Mouse (Mus musculus): ENCODE results near the gene Ppp1r1b. TPM values are rescaled to one million over a fixed set of nuclear protein-coding genes. Genes with fewer than 3 reads are reported as not detected.

Ppp1r1b gene
- polyA plus RNA-seq, 1 experiment, result not detected

- Histone ChIP-seq H3K36me3 (ENCODE audit: control insufficient read depth, insufficient read depth) (no peaks in the 10 kb centered on the region), H3K4me3 (no peak overlapping the region), H3K27me3 (ENCODE audit: control insufficient read depth, insufficient read depth, insufficient read length) (peaks cover 74% of the 10 kb centered on the region), H3ac (ENCODE audit: control insufficient read depth, insufficient read length) (no peak overlapping the region), H3K79me2 (ENCODE audit: control insufficient read depth, insufficient read depth) (no peaks in the 10 kb centered on the region), H3K4me2 (ENCODE audit: low read depth) (no peak overlapping the region)
- TF ChIP-seq MYOG (IDR thresholded peaks at IDR 0.05; ENCODE audit: control insufficient read depth in 1 of 3, insufficient read depth in 1 of 3, insufficient read length in 2 of 3, low read depth in 2 of 3) (no peak), TCF3 (IDR thresholded peaks at IDR 0.05; ENCODE audit: insufficient read length, low read depth) (no peak), CEBPB (IDR thresholded peaks at IDR 0.05; ENCODE audit: insufficient read depth, poor library complexity, severe bottlenecking) (no peak), USF1 (IDR thresholded peaks at IDR 0.05; ENCODE audit: low read depth) (no peak), REST (IDR thresholded peaks at IDR 0.05; ENCODE audit: insufficient read depth, insufficient read length) (no peak), POLR2A (IDR thresholded peaks at IDR 0.05; ENCODE audit: insufficient read length, low read depth) (no peak), POLR2AphosphoS2 (IDR thresholded peaks at IDR 0.05; ENCODE audit: insufficient read length, low read depth) (no peak), SRF (IDR thresholded peaks at IDR 0.05; ENCODE audit: control insufficient read depth, insufficient read length, low read depth) (no peak), MYOD1 (IDR thresholded peaks at IDR 0.05; ENCODE audit: control insufficient read depth in 1 of 3, insufficient read length in 2 of 3, low read depth in 2 of 3) (no peak), TCF12 (IDR thresholded peaks at IDR 0.05; ENCODE audit: insufficient read depth, poor library complexity, severe bottlenecking) (no peak), E2F4 (IDR thresholded peaks at IDR 0.05; ENCODE audit: insufficient read depth) (no peak)
Observed at GRCm38 (mm10) chr11:98318421-98319116, 29.6 kb upstream of the Ppp1r1b start.

- TF ChIP-seq MYOG (IDR thresholded peaks at IDR 0.05; ENCODE audit: control insufficient read depth in 1 of 3, insufficient read depth in 1 of 3, insufficient read length in 2 of 3, low read depth in 2 of 3) (no peak), TCF3 (IDR thresholded peaks at IDR 0.05; ENCODE audit: insufficient read length, low read depth) (no peak), SRF (IDR thresholded peaks at IDR 0.05; ENCODE audit: control insufficient read depth, insufficient read length, low read depth) (no peak), REST (IDR thresholded peaks at IDR 0.05; ENCODE audit: insufficient read depth, insufficient read length) (no peak), TCF12 (IDR thresholded peaks at IDR 0.05; ENCODE audit: insufficient read depth, poor library complexity, severe bottlenecking) (no peak), CEBPB (IDR thresholded peaks at IDR 0.05; ENCODE audit: insufficient read depth, poor library complexity, severe bottlenecking) (no peak), E2F4 (IDR thresholded peaks at IDR 0.05; ENCODE audit: insufficient read depth) (no peak), USF1 (IDR thresholded peaks at IDR 0.05; ENCODE audit: low read depth) (no peak), MAX (IDR thresholded peaks at IDR 0.05; ENCODE audit: low read depth) (no peak), MYOD1 (IDR thresholded peaks at IDR 0.05; ENCODE audit: control insufficient read depth in 1 of 3, insufficient read length in 2 of 3, low read depth in 2 of 3) (no peak), POLR2A (IDR thresholded peaks at IDR 0.05; ENCODE audit: insufficient read length, low read depth) (no peak), POLR2AphosphoS2 (IDR thresholded peaks at IDR 0.05; ENCODE audit: insufficient read length, low read depth) (no peak)
- Histone ChIP-seq H3K36me3 (ENCODE audit: control insufficient read depth, insufficient read depth) (no peaks in the 10 kb centered on the region), H3ac (ENCODE audit: control insufficient read depth, insufficient read length) (no peak overlapping the region), H3K27me3 (ENCODE audit: control insufficient read depth, insufficient read depth, insufficient read length) (peaks cover 75% of the 10 kb centered on the region), H3K4me3 (no peak overlapping the region), H3K4me2 (ENCODE audit: low read depth) (no peak overlapping the region), H3K79me2 (ENCODE audit: control insufficient read depth, insufficient read depth) (no peaks in the 10 kb centered on the region)
Observed at GRCm38 (mm10) chr11:98319120-98319519, 29.1 kb upstream of the Ppp1r1b start.

- Histone ChIP-seq H3ac (ENCODE audit: control insufficient read depth, insufficient read length) (no peak overlapping the region), H3K27me3 (ENCODE audit: control insufficient read depth, insufficient read depth, insufficient read length) (peaks cover 75% of the 10 kb centered on the region), H3K4me2 (ENCODE audit: low read depth) (no peak overlapping the region), H3K4me3 (no peak overlapping the region), H3K79me2 (ENCODE audit: control insufficient read depth, insufficient read depth) (no peaks in the 10 kb centered on the region), H3K36me3 (ENCODE audit: control insufficient read depth, insufficient read depth) (no peaks in the 10 kb centered on the region)
- TF ChIP-seq POLR2AphosphoS2 (IDR thresholded peaks at IDR 0.05; ENCODE audit: insufficient read length, low read depth) (no peak), MYOG (IDR thresholded peaks at IDR 0.05; ENCODE audit: control insufficient read depth in 1 of 3, insufficient read depth in 1 of 3, insufficient read length in 2 of 3, low read depth in 2 of 3) (no peak)
Observed at GRCm38 (mm10) chr11:98319544-98319943, 28.7 kb upstream of the Ppp1r1b start.

- H3K4me2 ChIP-seq (ENCODE audit: low read depth), result no peak overlapping the region
- no peak overlapping the region for H3ac ChIP-seq (ENCODE audit: control insufficient read depth, insufficient read length)
- no peak for TF ChIP-seq CEBPB (IDR thresholded peaks at IDR 0.05; ENCODE audit: insufficient read depth, poor library complexity, severe bottlenecking)
- no peak for TF ChIP-seq SRF (IDR thresholded peaks at IDR 0.05; ENCODE audit: control insufficient read depth, insufficient read length, low read depth)
- no peak for TF ChIP-seq MYOG (IDR thresholded peaks at IDR 0.05; ENCODE audit: control insufficient read depth in 1 of 3, insufficient read depth in 1 of 3, insufficient read length in 2 of 3, low read depth in 2 of 3)
- TF ChIP-seq E2F4 (IDR thresholded peaks at IDR 0.05; ENCODE audit: insufficient read depth), result no peak
- no peak for TF ChIP-seq TCF3 (IDR thresholded peaks at IDR 0.05; ENCODE audit: insufficient read length, low read depth)
- no peak for TF ChIP-seq MAX (IDR thresholded peaks at IDR 0.05; ENCODE audit: low read depth)
- TF ChIP-seq REST (IDR thresholded peaks at IDR 0.05; ENCODE audit: insufficient read depth, insufficient read length), result no peak
- TF ChIP-seq MYOD1 (IDR thresholded peaks at IDR 0.05; ENCODE audit: control insufficient read depth in 1 of 3, insufficient read length in 2 of 3, low read depth in 2 of 3), result no peak
- no peaks in the 10 kb centered on the region for H3K79me2 ChIP-seq (ENCODE audit: control insufficient read depth, insufficient read depth)
- H3K4me3 ChIP-seq, result no peak overlapping the region
- peaks cover 77% of the 10 kb centered on the region for H3K27me3 ChIP-seq (ENCODE audit: control insufficient read depth, insufficient read depth, insufficient read length)
- H3K36me3 ChIP-seq (ENCODE audit: control insufficient read depth, insufficient read depth), result no peaks in the 10 kb centered on the region
Observed at GRCm38 (mm10) chr11:98319944-98320343, 28.3 kb upstream of the Ppp1r1b start.

GRCm38 (mm10) chr11:98320381-98320780 is 27.8 kb upstream of the Ppp1r1b start:
- H3K79me2 ChIP-seq (ENCODE audit: control insufficient read depth, insufficient read depth), result no peaks in the 10 kb centered on the region
- H3ac ChIP-seq (ENCODE audit: control insufficient read depth, insufficient read length), result no peak overlapping the region
- H3K36me3 ChIP-seq (ENCODE audit: control insufficient read depth, insufficient read depth), result no peaks in the 10 kb centered on the region
- H3K4me3 ChIP-seq, result no peak overlapping the region
- peaks cover 81% of the 10 kb centered on the region for H3K27me3 ChIP-seq (ENCODE audit: control insufficient read depth, insufficient read depth, insufficient read length)
- H3K4me2 ChIP-seq (ENCODE audit: low read depth), result no peak overlapping the region
- TF ChIP-seq USF1 (IDR thresholded peaks at IDR 0.05; ENCODE audit: low read depth) (no peak), TCF12 (IDR thresholded peaks at IDR 0.05; ENCODE audit: insufficient read depth, poor library complexity, severe bottlenecking) (no peak)

Measured in myocyte (in vitro differentiated cells).